Mouse (Mus musculus) bone marrow macrophage, adult 2 months (primary cell): ENCODE data around the gene Met.

Source experiments
- CTCF ChIP-seq: IDR thresholded peaks from 2 replicates; pipeline ENCODE4 v1.5.1; 2012; ENCODE audit warnings: low read depth, mild to moderate bottlenecking, low read length, moderate library complexity
- POLR2A ChIP-seq: IDR thresholded peaks from 2 replicates; pipeline ENCODE4 v1.6.1; 2012; ENCODE audit warnings: mild to moderate bottlenecking, low read depth, low read length, borderline replicate concordance

- no peak for TF ChIP-seq CTCF
- TF ChIP-seq POLR2A, result no peak
Measured at GRCm38 (mm10) chr6:17554263-17554662, 90.7 kb downstream of the Met start.
